Mouse (Mus musculus): ENCODE results near the gene Myt1l. TPM values are rescaled to one million over a fixed set of nuclear protein-coding genes. Genes with fewer than 3 reads are reported as not detected.

Gene Myt1l
- total RNA-seq, 2 experiments from 2014 or later = 4.5 to 6.7 TPM

DNA sequence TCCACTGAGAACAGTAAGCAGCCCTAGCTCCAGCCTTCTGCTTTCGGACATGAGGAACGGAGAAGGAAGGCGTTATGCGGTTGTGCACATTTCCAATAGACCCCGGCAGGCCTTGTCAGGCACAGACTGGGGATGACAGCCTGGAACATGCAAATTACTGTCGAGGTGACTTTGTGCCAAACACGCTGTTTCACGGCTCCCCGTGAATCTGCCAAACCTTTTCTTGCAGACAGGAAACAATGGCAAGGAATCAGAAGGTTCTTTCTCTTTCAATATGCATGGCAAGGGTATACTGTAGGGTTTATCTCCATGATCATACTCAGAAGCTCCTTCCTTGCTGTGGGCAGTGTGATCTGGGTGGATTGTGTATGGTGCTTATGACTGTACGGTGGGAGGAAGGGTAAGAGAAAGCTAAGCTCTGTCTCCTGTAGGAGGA, 127.0 kb downstream of the Myt1l start:
- no peak for DNase-seq (ENCODE audit: low spot score in 2 of 2)

DNA sequence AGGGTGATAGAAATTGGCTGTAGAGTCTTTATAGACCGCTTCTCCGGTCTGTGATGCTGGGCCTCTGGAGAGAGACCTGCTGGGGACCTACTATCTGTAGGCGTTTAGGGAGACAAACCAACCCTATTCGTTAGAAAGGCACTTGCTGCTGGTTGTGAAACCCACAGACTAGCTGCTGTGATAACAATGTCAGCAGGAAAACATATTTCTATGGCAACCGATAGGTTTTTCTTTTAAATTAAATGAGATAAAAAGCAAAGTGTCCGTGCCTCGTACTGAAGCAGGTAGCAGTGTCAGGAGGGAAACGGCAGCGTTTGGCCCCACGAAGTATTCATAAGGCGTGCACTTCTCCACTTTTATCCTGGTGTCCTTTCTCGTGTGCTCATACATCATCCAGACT, 127.5 kb downstream of the Myt1l start:
- DNase-seq (ENCODE audit: low spot score in 2 of 2) = no peak

DNA sequence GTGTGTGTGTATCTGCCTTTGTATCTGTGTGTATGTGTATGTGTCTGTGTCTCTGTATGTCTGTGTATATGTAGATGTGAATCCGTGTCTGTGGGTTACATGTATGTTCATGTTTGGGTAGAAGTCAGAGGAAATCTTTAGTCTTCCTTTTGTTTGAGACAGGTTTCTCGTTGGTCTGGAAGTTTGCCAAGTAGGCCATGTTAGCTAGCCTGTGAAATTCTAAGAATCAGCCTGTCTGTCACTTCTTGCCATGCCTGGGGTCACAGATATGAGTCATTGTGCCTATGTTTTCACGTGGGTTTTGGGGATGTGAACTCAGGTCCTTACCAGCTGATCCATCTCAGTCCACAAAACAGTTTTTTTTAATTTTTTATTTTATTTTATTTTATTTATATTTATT, 128.9 kb downstream of the Myt1l start:
- no peak for DNase-seq (ENCODE audit: low spot score in 2 of 2)

DNA sequence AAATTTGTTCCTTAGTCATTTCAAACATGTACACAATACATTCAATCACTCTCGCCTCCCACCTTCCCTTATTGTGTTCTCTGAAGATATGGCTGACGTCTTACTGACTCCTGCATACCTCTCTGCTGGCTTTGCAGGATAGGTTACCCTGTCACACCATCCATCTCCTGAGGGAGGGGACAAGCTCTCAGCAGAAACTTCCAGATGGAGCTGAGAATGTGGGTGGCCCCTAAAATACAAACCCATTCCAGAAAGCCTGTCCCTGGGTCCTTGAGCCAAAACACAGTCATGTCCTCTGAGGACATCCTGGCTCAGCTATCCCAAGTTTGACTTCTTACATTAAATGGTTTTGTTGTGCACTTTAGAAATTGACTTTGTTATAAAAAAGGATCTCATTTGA, 129.7 kb downstream of the Myt1l start:
- no peak for DNase-seq (ENCODE audit: low spot score in 2 of 2)

DNA sequence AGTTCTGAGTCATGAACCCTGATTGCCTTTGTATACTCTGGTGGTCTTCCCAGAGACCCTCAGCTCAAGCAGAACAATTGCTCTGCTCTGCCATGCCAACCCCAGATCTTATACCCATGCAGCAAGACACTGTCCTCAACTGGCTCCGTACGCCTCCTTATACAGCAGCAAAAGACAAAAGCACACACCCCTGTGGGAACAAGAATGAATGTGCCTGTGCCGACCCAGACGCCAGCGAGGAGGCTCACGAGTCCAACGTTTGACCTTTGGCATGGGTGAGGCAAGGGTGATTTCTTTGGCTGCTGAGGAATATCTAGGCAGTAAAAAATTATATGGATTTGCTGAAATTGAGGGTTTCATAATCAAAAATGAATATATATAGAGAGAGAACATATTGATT, 143.8 kb downstream of the Myt1l start:
- no peak for DNase-seq (ENCODE audit: low spot score in 2 of 2)

DNA sequence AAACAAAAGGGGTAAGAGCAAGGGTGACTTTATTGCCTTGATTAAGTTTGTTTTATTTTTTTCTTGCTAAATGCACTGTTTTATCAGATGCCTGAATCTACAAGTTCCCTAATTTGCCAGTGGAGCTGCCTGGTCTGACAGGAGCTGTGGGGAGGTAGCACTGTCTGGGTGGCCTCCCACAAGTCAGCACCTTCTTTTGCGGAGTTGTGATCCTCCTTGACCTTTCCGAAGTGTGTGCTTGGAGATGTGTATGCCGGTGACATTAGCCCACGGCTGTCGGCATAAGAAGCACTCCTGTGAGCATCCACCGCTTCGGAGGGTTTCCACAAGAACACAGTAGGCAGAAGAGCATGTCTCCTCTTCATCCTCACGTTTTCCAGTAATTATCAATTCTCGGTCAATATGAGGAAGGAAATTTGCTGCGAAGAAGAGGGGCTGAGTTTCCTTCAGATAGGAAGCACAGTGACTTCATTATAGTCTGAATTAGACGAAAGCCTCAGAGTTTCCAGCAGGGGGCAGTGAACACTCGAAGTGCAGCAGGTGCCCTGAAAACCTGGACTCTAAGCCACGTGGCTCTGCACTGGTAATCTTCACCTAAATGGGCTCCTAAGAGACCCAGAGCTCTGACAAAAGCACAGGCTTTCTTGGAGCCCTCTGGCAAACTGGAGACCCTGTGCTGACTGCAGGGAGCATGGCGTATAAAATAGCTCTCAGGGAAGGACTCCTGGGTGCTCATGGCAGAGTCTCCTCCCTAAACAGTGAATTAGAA, 147.6 kb downstream of the Myt1l start:
- peak in 1 of 2 experiments; percentile 17 for DNase-seq (ENCODE audit: low spot score in 2 of 2)

DNA sequence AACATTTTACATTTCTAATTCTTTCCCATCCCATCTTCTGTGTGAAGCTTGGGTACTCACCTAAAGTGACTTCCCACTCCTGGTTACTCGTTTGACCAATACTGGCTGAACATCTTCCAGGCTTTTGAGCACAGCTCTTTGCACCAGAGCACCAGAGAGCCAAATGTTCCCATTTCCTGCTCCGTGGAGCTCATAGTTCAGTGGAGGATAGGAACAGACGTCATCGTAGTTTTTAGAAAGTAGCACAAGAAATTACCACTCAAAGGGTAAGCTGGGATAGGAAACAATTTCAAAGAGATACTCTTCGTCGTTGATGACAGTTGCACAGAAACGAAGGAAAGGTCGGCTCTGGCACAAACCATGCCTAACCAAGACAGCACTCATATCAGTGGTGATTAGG, 154.2 kb downstream of the Myt1l start:
- DNase-seq (ENCODE audit: low spot score in 2 of 2) = no peak

DNA sequence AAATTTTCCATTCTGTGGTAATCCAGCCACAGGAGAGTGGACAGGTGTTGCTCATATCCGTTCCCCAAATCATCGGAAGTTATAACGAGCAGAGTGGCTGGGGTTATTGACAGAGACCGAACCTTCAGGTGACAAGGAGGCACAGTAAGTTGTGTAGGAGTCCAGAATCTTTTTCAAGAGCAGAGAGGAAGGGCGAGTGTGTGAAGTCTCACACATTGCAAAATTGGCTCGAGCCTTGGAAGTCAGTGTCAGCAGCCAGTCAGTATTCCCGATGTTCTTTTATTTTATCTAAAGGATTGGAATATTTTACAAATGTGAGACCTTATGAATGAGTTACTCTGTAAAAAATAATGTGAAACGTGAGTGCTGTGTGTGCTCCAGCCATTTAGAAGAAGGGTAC, 154.8 kb downstream of the Myt1l start:
- no peak for DNase-seq (ENCODE audit: low spot score in 2 of 2)

DNA sequence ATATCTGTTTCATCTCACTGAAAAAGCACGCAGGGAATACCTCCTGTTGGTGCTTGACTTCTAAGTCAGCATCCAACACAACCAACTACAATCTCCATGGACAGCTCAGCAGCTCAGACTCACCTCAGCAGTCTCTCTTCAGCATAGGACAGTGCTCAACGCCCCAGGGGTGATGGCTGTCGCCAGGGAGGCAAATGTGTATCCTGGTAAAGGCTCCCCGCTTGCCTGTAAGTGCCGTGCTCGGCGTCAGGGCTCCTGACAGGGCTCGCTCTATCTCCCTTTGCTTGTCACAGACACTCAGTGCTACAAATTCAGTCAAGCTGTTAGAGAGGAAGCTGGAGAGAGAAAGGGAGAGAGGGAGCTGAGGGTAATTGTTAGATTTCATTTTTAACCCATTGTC, 158.1 kb downstream of the Myt1l start:
- no peak for DNase-seq (ENCODE audit: low spot score in 2 of 2)

DNA sequence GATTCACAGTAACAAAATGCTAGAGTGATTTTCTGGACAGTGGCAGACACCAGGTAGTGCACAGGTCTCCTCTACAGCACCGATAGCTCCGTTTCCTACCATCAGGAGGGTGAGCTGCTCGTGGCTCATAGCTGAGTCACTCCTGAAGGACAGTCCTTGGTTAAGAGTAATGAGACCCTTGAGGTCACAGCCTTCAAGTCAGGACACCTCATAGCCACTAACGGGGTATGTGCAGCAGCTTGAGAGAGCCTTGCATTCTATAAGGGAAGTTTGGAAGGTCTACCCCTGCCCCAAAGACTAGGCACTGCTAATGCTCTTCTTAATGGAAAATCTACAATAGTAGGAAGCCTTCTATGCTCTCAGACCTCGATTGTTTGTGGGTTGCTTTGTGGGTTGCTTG, 163.4 kb downstream of the Myt1l start:
- DNase-seq (ENCODE audit: low spot score in 2 of 2) = no peak

DNA sequence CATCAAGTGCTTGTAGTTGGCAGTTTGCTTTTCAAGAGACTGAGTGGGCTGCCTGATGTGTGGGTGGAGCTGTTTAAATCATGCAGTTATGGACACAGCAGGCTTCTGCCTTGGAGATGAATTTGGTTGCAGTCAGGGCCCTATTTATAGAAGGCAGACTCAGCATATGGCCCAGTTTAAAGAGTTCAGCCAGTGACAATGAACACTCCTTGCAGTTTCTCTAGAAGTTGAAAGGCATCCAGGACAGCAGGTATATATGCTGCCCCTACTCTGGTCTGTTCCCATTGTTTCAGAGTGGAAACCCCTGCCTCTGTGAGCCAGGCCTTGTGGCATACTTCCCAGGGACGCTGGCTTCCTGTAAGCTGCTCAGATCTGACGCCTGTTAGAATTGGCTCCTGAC, 167.0 kb downstream of the Myt1l start:
- no peak for DNase-seq (ENCODE audit: low spot score in 2 of 2)

DNA sequence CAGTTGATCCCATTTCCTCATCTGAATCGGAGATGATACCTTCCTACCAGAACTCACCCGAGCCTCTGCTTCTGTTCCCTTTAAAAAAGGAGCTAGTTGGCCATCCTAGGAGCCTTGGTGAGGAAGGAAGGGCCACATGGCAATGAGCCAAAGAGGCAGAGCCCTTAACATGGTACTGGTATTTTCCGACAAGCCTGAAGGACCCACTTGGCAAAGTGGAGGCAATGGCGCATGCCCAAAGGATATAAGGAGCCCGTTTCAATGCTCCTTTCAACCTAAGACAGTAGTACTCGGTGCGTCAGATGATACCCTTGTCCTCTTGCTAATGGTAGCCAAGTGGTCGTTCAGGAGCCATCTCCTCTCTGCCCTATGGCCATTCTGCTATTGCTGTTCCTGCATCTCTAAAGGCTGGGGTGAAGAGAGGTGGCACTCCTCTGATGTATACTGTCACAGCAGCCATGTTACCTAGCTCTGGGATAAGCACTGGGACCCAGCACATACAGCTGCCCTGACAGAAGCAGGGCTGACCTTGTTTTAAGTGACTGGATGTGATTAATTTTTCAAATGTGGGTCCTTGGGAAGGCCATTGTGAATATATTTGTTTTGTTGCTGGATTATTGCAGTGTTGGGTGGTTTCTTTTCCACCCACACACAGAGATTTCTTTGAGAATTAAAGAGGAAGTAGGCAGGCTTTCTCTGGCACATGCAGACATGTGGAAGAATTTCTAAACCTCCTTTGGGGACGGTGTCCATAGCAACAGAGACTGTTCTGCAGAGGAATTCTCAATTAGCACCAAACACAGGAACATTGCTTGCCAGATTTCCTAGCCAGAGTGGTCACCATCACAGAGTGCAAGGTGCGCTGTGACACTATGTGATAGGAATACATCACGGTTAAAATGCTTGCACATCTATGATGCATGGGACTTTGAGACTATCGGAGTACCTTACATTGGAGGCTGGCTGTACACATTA, 169.6 kb downstream of the Myt1l start:
- no peak for DNase-seq (ENCODE audit: low spot score in 2 of 2)

DNA sequence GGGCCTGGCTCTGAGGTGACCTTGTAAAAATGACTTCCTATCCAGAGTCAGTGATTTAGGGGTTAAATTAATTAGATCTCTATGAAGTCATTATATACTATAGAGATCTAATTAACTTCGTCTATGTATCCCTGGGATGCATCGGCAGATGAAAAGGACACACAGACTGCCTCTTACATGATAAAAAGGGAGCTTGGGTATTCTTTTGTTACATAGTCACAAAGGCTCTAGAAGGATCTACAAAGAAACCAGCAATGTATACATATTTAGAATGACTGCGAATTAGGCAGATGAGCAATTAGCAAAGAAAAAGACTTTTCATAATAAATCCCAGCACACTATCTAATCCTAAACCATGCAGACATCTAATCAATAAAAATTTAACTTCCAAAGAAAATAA, 170.4 kb downstream of the Myt1l start:
- no peak for DNase-seq (ENCODE audit: low spot score in 2 of 2)

DNA sequence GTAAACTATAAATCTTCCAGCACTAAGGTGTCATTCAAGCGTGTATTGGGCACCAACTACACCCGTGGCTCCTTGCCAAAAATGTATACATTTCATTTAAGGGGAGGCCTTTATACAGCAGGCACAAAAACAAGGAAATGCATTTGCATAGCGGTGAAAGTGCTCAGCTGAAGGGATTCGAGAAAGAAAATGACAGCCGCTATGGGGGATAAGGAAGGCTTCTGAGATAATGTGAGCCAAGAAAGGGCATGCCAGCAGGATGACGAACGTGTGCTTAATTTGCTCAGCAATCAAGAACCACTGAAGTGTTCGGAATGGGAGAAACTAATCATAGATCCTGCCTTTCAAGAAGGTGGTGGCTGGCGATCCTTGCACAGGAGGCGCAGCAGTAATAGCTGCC, 170.8 kb downstream of the Myt1l start:
- DNase-seq (ENCODE audit: low spot score in 2 of 2) = no peak

DNA sequence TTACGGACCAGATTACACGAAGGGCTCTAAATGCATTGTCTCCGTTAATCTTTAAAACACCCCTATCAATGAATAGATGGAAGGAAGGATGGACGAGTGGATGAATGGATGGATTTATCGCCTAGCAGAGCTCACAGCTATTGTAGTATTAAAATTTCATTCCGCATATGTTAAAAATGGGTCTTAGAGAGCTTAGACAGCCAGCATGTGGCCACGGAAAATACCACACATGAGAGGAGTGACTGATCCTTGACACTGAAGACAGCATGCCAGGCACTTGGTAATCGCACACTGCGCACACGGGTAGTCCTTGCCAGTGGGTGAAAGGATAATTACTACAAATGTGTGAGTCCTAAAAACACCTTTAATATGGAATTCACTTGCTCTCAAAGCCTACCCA, 171.2 kb downstream of the Myt1l start:
- no peak for DNase-seq (ENCODE audit: low spot score in 2 of 2)

DNA sequence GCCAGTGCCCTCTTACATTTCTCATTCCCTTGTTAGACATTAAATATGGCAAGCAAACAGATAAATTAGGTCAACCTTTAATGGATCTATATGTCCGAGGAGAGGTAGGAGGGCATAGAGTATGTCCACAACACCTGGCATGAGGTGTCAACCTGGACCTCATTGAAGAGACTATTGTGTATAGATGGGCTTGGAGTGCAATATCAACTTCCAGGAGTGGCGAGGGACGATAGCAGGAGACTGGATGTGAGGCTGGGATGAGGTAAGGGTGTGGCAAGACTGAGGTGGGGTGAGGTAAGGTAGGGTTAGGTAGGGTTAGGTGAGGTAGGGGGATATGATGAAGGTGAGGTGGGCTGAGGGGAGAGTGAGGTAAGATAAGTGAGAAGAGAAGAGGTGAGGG, 171.8 kb downstream of the Myt1l start:
- DNase-seq (ENCODE audit: low spot score in 2 of 2) = no peak

DNA sequence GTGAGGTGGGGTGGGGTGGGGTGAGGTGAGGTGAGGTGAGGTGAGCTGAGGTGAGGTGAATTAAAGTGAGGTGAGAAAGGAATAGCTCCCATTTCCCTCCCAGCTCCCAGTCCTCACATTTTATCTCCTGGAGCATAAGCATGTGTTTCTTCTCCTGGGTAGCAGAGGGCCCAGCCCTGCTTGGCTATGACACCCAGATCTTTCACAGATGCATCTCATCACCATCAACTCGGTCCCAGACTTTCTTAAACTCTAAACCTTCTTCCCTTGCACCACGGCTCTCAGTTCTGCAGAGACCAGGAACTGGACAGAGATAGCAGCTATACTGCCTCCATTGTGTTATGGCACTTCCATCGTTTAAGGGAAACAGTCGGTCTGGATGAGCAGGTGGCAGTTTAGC, 172.9 kb downstream of the Myt1l start:
- no peak for DNase-seq (ENCODE audit: low spot score in 2 of 2)

DNA sequence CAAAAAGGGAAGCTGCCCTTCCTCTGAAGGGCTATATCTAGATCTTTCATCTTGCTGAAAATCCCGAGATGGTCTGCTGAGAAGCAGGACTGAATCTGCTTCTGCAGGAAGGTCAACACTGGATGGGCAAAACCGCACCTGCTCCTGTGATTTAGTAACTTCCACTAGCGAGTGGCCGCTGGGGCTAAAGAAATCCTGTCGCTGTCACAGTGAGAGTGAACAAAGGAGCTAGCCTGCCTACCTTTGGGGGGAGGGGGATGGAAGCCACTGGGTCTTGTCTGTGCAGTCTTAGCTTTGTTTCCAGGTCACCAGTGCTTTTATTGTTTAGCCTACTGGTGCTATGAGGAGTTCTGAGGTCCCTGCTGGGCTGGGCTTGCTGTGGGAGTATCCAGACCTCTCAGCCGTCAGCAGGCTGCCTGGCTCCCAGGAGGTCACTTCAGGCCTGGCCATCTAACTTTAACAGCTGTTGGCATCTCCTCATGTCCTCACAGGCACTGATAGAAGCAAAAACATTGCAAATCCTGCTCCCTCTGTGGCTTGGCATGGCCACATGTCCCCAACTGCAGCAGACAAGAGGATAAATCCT, 173.6 kb downstream of the Myt1l start:
- DNase-seq (ENCODE audit: low spot score in 2 of 2) = no peak

DNA sequence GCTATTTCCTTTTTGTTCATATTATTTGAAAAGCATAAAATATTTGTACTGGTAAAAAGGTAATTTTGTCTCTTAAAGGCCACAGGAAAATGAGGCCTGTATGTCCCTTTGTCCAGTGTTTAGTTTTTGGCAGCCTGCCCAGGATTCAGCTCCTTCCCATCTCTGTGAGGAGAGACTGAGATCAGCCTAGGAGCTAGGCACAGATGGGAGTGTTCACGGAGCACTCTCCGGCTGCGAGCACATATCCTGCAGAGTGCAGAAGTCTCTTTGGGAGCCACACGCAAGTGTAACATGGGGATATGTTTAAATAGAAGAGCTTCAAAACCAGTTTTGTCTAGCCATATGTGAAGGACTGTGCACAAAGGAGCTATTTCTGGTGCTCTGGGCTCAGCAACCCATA, 174.4 kb downstream of the Myt1l start:
- no peak for DNase-seq (ENCODE audit: low spot score in 2 of 2)

DNA sequence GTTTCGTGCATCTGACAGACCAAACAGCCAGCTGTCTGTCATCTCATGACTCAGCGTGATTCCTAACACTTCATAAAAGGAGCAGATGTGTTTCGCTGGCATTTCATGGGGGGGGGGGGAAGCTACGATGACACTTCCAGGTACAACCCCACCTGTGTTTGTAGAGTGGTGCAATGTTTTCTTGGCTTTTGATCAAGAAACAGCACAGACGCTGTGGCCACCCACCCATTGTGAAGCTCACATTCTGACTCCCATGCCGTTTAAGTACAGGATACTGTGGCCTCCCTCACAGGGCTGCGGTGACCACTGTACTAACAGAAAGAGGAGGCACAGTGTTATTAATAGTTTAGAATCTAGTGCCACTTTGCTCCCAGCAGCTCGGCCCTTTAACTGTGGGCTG, 175.4 kb downstream of the Myt1l start:
- no peak for DNase-seq (ENCODE audit: low spot score in 2 of 2)

DNA sequence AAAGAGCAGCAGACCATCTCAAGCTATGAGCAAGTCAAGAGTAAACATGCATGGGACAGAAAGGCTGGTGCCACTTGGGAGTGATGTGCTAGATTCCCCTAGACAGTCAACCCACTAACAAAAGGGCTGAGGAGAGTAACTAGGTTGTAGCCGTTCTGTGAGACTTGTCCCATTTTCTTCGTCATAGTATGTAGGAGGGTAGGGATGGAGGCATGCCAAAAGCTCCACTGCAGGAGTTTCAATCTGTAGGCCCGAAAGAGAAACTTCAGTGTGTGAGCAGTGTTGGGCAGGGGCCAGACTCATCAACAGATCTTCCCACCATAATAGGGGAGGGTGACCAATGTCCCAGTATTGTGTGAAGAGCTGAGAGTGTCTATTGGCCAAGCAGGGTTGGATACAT, 178.9 kb downstream of the Myt1l start:
- DNase-seq (ENCODE audit: low spot score in 2 of 2) = no peak

DNA sequence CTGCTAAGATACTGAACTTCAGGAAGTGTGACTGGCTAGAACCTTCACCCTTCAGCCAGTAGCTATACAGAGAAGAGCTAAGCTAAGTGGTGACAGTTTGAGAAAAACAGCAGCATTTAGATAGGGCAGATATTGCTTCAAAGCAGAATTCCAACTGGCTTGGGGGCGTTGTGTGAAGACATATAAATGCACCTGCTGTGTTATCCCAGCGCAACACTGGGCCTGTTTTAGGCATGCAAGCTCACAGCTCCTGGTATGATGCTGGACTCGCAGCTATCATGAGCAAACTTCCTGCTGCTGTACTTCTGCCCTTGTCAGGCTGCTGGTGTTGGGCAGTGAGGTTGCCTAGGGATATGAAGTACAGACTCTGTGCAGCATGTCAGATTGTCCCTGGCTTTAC, 180.0 kb downstream of the Myt1l start:
- DNase-seq (ENCODE audit: low spot score in 2 of 2) = no peak
